Mouse (Mus musculus): Measurements from ENCODE around the gene Ino80b. TPM values are rescaled to one million over a fixed set of nuclear protein-coding genes. Genes with fewer than 3 reads are reported as not detected.
A peak's percentile ranks its signal among the peaks of the same experiment; 100 is the strongest.

Gene Ino80b
- polyA plus RNA-seq, 1 experiment from 2014 or later: 14.1 TPM

GRCm38 (mm10) chr6:83138056-83138455 is 12.8 kb upstream of the Ino80b start:
- Histone ChIP-seq H3K4me1 (replicated peaks) (peaks cover 56% of the 10 kb centered on the region), H3K9ac (peak overlapping the region; percentile 76), H3K4me2 (peak overlapping the region; percentile 62), H3K27me3 (peaks cover 25% of the 10 kb centered on the region), H3K4me3 (peak overlapping the region; percentile 43), H3K9me3 (no peaks in the 10 kb centered on the region), H3K27ac (peak overlapping the region; percentile 94), H3K36me3 (no peaks in the 10 kb centered on the region)
- under 1% methylated on average over 11 of the region's 11 CpGs for WGBS
- ATAC-seq (ENCODE audit: low FRiP score): no peak; the same call in 1 of the 2 replicates

GRCm38 (mm10) chr6:83137576-83137950 is 12.3 kb upstream of the Ino80b start:
- Histone ChIP-seq H3K9ac (peak overlapping the region; percentile 76), H3K27me3 (peaks cover 25% of the 10 kb centered on the region), H3K27ac (peak overlapping the region; percentile 94), H3K4me2 (peak overlapping the region; percentile 62), H3K36me3 (no peaks in the 10 kb centered on the region), H3K4me3 (peak overlapping the region; percentile 43), H3K4me1 (replicated peaks) (peaks cover 51% of the 10 kb centered on the region), H3K9me3 (no peaks in the 10 kb centered on the region)
- 1% methylated on average over 12 of the region's 12 CpGs for WGBS
- ATAC-seq (ENCODE audit: low FRiP score): peak; percentile 55

GRCm38 (mm10) chr6:83136881-83137575 is 11.8 kb upstream of the Ino80b start:
- H3K27me3 ChIP-seq: peaks cover 25% of the 10 kb centered on the region
- H3K36me3 ChIP-seq: no peaks in the 10 kb centered on the region
- H3K4me3 ChIP-seq: peak overlapping the region; percentile 43
- WGBS: under 1% methylated on average over 24 of the region's 26 CpGs
- H3K4me2 ChIP-seq: peak overlapping the region; percentile 62
- H3K9me3 ChIP-seq: no peaks in the 10 kb centered on the region
- H3K9ac ChIP-seq: peak overlapping the region; percentile 76
- peak; percentile 74 for ATAC-seq (ENCODE audit: low FRiP score)
- peak overlapping the region; percentile 94 for H3K27ac ChIP-seq
- H3K4me1 ChIP-seq (replicated peaks): peaks cover 46% of the 10 kb centered on the region

- ATAC-seq (ENCODE audit: low FRiP score): peak; percentile 12; the same call in 1 of the 2 replicates
- no peaks in the 10 kb centered on the region for H3K36me3 ChIP-seq
- no peaks in the 10 kb centered on the region for H3K9me3 ChIP-seq
- peak overlapping the region; percentile 62 for H3K4me2 ChIP-seq
- H3K9ac ChIP-seq: peak overlapping the region; percentile 76
- 15% methylated on average over 5 of the region's 5 CpGs for WGBS
- H3K4me3 ChIP-seq: peak overlapping the region; percentile 43
- peaks cover 25% of the 10 kb centered on the region for H3K27me3 ChIP-seq
- H3K27ac ChIP-seq: peak overlapping the region; percentile 94
- H3K4me1 ChIP-seq (replicated peaks): peaks cover 40% of the 10 kb centered on the region
Measured at GRCm38 (mm10) chr6:83136291-83136880, 11.2 kb upstream of the Ino80b start.

- peak overlapping the region; percentile 51 for H3K9ac ChIP-seq
- H3K36me3 ChIP-seq: no peaks in the 10 kb centered on the region
- peak overlapping the region; percentile 62 for H3K4me2 ChIP-seq
- peaks cover 25% of the 10 kb centered on the region for H3K27me3 ChIP-seq
- H3K27ac ChIP-seq: no peak overlapping the region
- WGBS: 2% methylated on average over 37 of the region's 37 CpGs
- no peak for ATAC-seq (ENCODE audit: low FRiP score)
- H3K4me3 ChIP-seq: peak overlapping the region; percentile 43; the same call in 1 of the 2 replicates
- H3K4me1 ChIP-seq (replicated peaks): peaks cover 40% of the 10 kb centered on the region
- no peaks in the 10 kb centered on the region for H3K9me3 ChIP-seq
Measured at GRCm38 (mm10) chr6:83135571-83136161, 10.4 kb upstream of the Ino80b start.

- peaks cover 25% of the 10 kb centered on the region for H3K27me3 ChIP-seq
- peaks cover 40% of the 10 kb centered on the region for H3K4me1 ChIP-seq (replicated peaks)
- 64% methylated on average over 7 of the region's 7 CpGs for WGBS
- no peaks in the 10 kb centered on the region for H3K9me3 ChIP-seq
- H3K36me3 ChIP-seq: no peaks in the 10 kb centered on the region
- peak within 1 kb of the TSS; percentile 94; the same call in 1 of the 2 replicates for H3K27ac ChIP-seq
- H3K9ac ChIP-seq: peak within 1 kb of the TSS; percentile 51
- H3K4me3 ChIP-seq: peak within 1 kb of the TSS; percentile 43; the same call in 1 of the 2 replicates
- H3K4me2 ChIP-seq: peak within 1 kb of the TSS; percentile 62
- no peak for ATAC-seq (ENCODE audit: low FRiP score)
Measured at GRCm38 (mm10) chr6:83134951-83135513, 9.8 kb upstream of the Ino80b start, which contains the start of gene Rtkn. Gene Rtkn (plus strand): TSS chr6:83135463.

- H3K36me3 ChIP-seq: no peaks in the 10 kb centered on the region
- no peak overlapping the region for H3K4me3 ChIP-seq
- H3K27ac ChIP-seq: no peak overlapping the region
- no peak overlapping the region for H3K4me2 ChIP-seq
- no peak for ATAC-seq (ENCODE audit: low FRiP score)
- H3K9me3 ChIP-seq: no peaks in the 10 kb centered on the region
- H3K27me3 ChIP-seq: peaks cover 25% of the 10 kb centered on the region
- H3K9ac ChIP-seq: no peak overlapping the region
- peaks cover 38% of the 10 kb centered on the region for H3K4me1 ChIP-seq (replicated peaks)
- 68% methylated on average over 3 of the region's 3 CpGs for WGBS
Measured at GRCm38 (mm10) chr6:83134226-83134625, 9.0 kb upstream of the Ino80b start.

- H3K9ac ChIP-seq: no peak overlapping the region
- peaks cover 19% of the 10 kb centered on the region for H3K4me1 ChIP-seq (replicated peaks)
- no peak overlapping the region for H3K27ac ChIP-seq
- H3K36me3 ChIP-seq: no peaks in the 10 kb centered on the region
- ATAC-seq (ENCODE audit: low FRiP score): no peak
- 86% methylated on average over 9 of the region's 9 CpGs for WGBS
- peaks cover 25% of the 10 kb centered on the region for H3K27me3 ChIP-seq
- H3K9me3 ChIP-seq: no peaks in the 10 kb centered on the region
- H3K4me2 ChIP-seq: no peak overlapping the region
- no peak overlapping the region for H3K4me3 ChIP-seq
Measured at GRCm38 (mm10) chr6:83132176-83132919, 7.1 kb upstream of the Ino80b start.

GRCm38 (mm10) chr6:83131469-83132034 is 6.3 kb upstream of the Ino80b start:
- no peaks in the 10 kb centered on the region for H3K36me3 ChIP-seq
- no peak overlapping the region for H3K4me3 ChIP-seq
- peaks cover 22% of the 10 kb centered on the region for H3K27me3 ChIP-seq
- H3K9me3 ChIP-seq: no peaks in the 10 kb centered on the region
- ATAC-seq (ENCODE audit: low FRiP score): no peak
- no peak overlapping the region for H3K4me2 ChIP-seq
- H3K4me1 ChIP-seq (replicated peaks): peaks cover 11% of the 10 kb centered on the region
- H3K27ac ChIP-seq: no peak overlapping the region
- H3K9ac ChIP-seq: no peak overlapping the region
- WGBS: 76% methylated on average over 6 of the region's 6 CpGs

- H3K4me2 ChIP-seq: no peak overlapping the region
- peaks cover 26% of the 10 kb centered on the region for H3K4me1 ChIP-seq (replicated peaks)
- no peaks in the 10 kb centered on the region for H3K9me3 ChIP-seq
- 94% methylated on average over 5 of the region's 5 CpGs for WGBS
- no peak overlapping the region for H3K4me3 ChIP-seq
- H3K27me3 ChIP-seq: no peaks in the 10 kb centered on the region
- no peak overlapping the region for H3K9ac ChIP-seq
- ATAC-seq (ENCODE audit: low FRiP score): no peak
- H3K36me3 ChIP-seq: no peaks in the 10 kb centered on the region
- H3K27ac ChIP-seq: no peak overlapping the region
Measured at GRCm38 (mm10) chr6:83127419-83127818, 2.2 kb upstream of the Ino80b start.

GRCm38 (mm10) chr6:83124851-83125312 is 349 bp downstream of the Ino80b start:
- under 1% methylated on average over 30 of the region's 30 CpGs for WGBS
- H3K9ac ChIP-seq: peak overlapping the region; percentile 82
- no peaks in the 10 kb centered on the region for H3K27me3 ChIP-seq
- peak overlapping the region; percentile 64 for H3K27ac ChIP-seq
- peak overlapping the region; percentile 74 for H3K4me3 ChIP-seq
- H3K36me3 ChIP-seq: no peaks in the 10 kb centered on the region
- H3K9me3 ChIP-seq: no peaks in the 10 kb centered on the region
- peaks cover 43% of the 10 kb centered on the region for H3K4me1 ChIP-seq (replicated peaks)
- peak overlapping the region; percentile 66 for H3K4me2 ChIP-seq
- peak; percentile 8 for ATAC-seq (ENCODE audit: low FRiP score)

Data from hindbrain, embryonic 13.5 days (tissue).